Mouse (Mus musculus): ENCODE measurements around the gene Krt72. TPM values are rescaled to one million over a fixed set of nuclear protein-coding genes. Genes with fewer than 3 reads are reported as not detected.

The Krt72 gene
- not detected for total RNA-seq (2021)
- long read RNA-seq, experiment 1: 0 reads
- long read RNA-seq, experiment 2: 0 reads

DNA sequence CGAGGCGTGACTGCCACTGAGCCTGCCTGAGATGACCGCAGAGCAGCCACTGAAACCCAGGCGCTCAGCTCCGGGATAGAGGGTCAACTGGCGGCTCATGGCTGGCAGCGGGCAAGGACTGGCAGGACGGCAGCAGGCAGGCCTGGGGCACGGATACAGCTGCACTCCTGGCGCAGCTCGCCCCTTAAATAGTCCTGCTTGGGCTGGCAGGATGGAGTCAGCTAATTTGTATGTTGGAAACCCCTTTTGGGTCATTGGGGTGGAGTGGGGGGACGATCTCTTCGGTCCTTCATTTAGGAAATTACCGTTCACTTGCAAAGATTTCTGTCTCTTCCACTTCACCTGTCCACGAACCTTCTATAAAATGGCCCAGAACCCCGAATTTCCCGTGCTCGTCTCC, at the start of gene Krt72:
Krt72 (minus strand) TSS at position 101 of the 400 bp plus-strand sequence.
- DNase-seq (ENCODE audit: low spot score): no peak

DNA sequence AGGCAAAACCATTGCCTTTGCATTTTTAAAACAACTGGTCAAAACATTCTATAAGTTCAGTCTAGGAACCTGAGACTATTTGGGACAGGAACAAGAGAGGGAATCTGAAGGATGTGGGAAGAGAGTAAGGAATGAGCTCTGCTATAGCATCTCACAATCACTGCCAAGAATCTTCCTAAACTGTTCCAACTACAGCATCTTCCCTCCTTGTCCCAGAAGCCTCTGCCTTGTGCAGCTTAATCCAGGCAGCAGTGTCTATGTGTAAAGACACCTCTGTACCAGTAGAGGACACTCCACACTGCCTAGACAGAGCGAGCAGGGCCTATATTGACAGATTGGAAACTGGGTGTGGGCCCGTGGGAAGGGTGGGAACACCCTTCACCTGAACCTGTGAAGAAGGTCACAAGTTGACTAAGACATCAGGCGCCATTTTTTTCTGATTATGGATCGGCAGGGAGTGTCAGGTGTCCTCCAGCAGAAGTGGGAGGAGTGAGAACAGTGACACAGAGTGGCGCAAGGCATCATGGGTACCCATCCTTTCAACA, 48.6 kb upstream of the Krt72 start:
- DNase-seq (ENCODE audit: low spot score): no peak

DNA sequence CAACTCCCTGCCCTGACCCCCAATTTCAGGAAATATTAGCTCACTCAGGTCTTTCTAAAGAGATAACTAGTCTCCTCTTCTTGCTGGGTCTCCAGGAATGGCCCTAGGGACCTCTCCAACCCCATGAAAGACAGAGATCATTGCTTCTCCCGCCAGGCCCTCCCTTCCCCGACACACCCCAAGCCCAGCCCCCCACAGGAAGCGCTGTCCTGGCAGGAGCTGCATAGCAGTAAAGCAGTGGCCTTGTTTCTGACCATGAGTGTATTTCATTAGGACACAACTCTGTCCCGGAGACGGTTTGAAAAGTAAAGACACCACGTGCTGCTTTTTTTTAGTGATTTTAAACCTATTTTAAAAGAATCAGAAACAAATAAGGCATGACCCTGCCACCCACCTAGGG, 46.9 kb upstream of the Krt72 start:
- DNase-seq (ENCODE audit: low spot score): no peak

DNA sequence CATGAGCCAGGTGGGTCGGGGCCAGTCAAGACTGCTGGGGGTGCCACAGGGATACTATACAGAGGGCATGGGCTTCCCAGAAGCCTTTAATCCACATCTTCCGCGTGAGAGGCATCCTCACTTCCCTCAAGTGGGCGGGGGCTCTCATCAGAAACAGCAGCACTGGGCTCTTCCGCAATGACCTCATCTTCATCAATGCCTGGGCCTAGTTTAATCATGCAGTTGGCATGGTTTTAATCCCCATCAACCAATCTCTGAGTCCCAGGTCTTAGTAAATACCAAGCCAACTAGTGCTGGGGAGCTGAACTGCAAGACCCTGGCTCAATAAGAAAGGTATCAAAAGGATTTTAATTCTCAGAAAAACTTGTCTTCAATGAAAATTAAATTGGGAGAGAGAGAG, 43.2 kb upstream of the Krt72 start:
- no peak for DNase-seq (ENCODE audit: low spot score)

DNA sequence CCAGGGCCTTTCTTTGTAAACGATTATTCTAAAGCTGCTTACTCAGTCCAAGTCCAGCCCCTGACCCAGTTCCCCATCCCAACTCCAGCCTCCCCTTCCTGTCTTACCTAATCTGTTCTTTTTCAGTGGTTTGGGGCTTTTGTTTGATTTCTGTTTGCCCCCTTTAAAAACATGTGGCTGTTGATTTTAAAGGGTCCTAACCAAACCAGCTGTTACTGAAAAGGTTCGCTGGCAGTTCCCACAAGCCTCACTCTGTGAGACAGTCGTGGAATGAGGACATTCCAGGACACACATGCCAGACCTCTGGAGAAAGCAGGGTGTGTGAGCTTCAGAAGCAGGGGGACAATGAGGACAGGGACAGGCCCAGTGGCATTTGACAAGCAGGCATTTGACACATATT, 35.5 kb upstream of the Krt72 start:
- no peak for DNase-seq (ENCODE audit: low spot score)

DNA sequence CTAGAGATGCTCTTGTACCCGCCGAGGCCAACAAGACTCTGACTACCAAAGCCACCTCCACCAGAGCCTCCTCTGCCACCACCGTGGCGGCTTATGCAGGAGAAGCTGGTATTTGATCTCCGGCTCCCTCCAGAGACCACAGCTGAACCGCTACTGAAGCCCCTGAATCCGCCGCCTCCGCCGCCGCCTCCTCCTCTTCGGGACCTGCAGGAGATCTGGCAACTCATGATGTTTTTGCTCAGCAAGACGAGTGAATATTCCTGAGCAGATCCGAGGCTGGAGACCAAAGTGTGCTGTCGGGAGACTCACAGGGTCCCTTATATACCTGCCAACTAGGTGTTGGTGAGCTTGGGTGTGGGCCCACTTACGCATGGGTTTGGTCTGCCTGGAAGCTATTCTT, 31.6 kb upstream of the Krt72 start, which contains the start of gene Krt2:
Krt2 (minus strand) TSS at position 295 of the 400 bp plus-strand sequence.
- DNase-seq (ENCODE audit: low spot score): no peak

DNA sequence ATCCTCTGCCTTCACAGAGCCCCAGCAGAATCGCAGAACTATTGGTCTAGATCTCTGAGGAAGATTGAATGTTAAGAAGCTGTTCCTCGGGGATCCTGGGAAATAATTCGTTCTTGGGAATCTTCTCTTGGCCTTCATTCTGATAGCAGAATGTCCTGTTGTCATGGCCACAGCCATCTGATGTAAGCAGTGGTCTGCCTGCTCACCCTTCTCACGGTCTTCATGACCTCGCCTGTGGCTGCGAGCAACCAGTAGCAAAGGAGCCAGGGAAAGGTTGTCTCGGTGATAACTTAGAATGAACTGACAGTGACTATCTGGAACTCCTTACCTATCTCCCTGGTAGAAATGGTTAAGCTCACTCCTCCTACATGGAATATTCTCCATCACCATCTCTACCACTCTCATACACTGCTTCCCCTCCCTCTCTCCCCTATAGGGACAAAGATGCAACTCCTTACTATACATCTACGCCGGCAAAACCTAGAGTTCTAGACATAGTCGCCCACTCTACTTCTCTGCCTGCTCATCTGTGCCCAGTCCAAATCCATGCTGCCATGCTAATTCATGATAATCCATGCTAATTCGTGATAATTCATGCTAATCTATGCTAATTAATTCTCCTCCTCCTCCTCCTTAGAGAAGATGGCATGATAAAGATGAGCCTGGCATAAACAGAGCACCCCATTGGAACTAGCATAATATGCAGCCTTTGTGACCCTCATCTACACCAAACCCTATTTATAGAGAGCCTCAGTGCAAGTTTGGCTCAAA, 17.0 kb upstream of the Krt72 start:
- DNase-seq (ENCODE audit: low spot score): no peak

DNA sequence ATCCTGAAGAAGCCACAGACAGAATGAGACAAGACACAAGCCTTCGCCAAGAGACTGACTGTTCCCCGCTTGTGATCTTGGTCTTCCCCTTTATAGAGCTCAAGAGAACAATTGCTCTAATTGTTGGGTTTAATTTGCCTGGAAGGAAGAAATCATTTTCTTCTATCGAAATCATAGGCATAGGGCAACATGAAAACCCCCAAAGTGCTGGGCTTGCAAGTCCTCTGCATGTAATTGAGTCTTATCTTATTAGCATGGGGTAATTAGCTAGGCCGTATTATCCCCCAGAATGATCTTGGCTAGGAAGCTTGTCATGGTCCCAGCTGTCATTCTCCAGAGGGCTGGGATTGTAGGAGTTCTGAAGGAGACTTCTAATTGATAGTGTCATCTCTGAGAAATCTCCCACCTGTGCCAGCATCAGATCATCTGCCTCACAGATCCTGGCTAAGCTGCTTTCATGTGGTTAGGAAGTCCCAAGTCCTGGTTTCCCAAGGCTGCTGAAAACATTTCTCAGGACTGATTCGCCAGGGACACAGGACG, 16.1 kb upstream of the Krt72 start, which contains the start of gene Krt73:
Krt73 (minus strand) TSS at position 51 of the 540 bp plus-strand sequence.
- DNase-seq (ENCODE audit: low spot score): no peak

DNA sequence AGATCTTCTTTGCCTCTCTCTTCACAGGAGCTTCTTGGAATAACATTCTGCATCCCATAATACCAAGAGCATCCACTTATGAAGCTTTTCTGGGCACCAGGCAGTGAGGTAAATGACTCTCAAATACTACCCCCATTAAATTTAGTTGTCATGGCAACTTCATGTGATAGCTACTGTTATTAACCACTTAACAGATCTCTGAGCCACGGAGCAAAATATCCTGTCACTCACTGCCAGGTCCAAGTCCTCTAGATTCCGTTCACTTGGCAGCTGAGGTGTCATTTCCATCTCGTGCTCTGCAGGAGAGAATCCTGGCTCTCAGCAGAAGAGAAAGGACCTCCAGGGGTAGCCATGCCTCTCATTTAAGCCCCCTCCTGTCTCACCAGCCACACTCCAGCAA, 4.6 kb upstream of the Krt72 start:
- DNase-seq (ENCODE audit: low spot score): no peak

DNA sequence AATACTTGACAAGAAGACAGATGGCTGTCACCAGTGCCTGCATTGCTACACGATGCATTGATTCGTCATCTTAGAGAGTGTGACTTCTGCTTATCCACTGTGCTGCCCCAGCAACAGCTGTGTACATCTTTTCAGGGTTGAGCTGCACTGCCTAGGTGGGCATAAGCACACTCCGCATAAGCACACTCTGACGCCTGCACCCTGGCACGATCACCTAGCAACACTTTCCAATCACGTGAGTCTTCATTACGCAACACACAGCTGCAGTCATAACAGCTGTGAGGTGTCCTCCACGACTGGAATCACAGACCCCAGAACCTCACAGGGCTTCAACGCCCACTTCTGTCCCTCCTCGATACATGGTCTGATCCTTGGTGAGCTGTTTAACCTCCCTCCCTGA, 12.8 kb downstream of the Krt72 start:
- no peak for DNase-seq (ENCODE audit: low spot score)

DNA sequence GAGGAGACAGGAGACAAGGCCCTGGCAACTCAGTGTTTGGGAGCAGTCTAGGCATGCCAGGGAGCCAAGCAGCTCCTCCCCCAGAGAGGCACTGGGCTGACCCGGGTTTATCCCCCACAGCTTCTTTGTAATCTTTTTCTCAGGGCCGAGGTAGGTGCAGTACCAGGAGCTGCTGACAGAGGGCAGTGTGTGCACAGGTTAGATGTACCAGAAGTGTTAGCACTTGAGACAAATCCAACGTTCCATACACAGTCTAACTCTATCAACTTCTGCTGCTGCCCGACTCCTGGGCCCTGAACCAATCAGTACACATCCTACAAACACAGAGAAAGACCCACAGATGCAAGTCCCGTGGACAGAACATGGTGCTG, 13.6 kb downstream of the Krt72 start:
- peak; percentile 83 for DNase-seq (ENCODE audit: low spot score)

DNA sequence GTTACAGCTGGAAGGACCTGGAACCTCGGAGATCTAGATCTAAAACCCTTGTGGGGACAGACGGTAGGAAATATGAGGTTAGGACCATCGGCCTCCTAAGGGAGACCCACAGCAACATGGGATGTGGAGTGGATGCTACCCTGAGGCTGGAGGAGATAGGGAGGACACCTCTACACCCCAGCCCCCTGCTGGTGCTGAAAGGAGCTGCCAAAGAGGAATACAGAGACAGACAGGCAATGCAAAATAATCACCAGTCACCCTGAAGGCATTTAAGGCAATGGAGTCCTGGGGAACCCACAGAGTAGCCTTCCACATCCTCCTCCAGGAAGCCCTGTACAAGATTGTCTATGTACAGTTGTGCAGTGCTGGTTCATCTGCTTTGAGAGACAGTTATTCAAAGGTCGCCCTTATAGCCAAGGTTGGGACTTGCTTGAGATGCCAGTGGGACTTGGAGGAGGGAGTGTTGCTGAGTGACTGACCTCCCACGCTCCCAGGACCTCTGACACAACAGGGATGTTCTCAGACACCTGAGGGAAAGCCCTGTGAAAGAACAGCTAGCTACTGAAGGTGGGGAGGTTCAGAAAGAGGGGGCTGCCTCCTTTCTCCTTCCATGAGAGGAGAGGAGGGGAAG, 14.1 kb downstream of the Krt72 start:
- no peak for DNase-seq (ENCODE audit: low spot score)

DNA sequence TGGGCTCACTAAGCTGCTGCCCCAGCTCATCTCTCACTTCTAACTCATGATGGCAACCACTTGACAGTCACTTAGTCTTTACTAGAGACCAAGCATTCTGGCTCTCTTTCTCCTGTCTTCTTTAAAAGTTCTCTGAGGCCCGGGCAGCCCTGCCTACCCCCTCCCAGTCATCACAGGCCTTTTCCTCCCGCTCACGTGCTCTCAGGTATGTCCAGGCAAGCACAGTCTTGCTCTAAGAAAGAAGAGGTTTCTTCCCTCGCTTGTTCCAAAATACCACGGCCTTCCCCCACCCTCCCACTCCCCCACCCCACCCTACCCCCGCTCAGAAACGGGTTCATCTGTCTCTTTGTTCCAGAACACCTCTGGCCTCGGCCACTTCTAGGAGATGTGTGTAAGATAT, 16.0 kb downstream of the Krt72 start:
- no peak for DNase-seq (ENCODE audit: low spot score)

DNA sequence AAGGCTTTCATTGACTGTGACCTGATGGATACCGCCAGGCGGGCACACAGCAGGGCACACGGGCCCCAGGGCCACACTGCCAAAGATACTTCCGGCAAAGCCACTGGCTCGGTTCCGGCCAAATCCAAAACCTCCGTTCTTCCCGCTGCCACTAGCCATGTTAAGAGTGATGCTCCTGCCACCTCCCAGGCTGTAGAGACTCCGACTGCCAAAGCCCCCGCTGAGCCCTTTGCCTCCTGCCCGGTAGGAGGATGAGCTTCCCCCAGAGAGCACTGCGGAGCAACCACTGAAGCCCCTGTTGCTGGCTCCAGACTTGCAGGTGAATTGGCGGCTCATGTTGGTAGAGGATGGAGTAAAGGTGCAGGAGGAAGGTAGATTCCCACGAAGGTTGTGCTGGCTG, 43.5 kb downstream of the Krt72 start, which contains the start of gene Krt71:
Krt71 (minus strand) TSS at position 399 of the 400 bp plus-strand sequence.
- DNase-seq (ENCODE audit: low spot score): no peak

DNA sequence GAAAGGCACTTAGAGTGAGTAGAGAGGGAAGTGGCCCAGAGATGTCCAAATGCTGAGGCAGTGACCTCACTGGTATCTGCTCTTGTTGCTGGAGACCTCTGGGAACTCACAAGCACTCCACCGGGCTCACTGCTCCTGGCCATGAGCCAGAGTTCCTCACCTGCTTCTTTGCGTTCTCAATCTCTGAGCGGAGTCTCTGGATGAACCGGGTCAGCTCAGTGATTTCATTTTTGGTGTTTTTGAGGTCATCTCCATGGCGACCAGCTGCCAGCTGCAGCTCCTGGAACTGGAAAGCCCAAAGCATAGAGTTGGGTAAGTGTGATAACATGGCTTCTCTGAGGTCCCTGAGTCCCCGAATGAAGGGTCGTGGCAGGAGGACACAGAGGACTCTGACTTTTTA, 48.5 kb downstream of the Krt72 start:
- no peak for DNase-seq (ENCODE audit: low spot score)

DNA sequence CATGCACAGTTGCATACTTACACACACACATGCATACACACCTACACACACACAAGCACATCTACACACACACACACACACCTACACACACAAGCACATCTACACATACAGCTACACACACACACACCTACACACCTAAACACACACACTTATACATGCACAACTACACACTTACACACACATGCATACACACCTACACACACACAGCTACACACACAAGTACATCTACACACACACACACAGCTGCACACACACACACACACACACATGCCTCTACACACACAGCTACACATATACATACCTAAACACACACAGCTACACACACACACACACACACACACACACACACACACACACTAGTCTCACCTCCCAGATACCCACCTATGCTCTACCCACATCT, 55.6 kb downstream of the Krt72 start:
- DNase-seq (ENCODE audit: low spot score): no peak

Other genes with a start within 250 kb of the Krt72 start
- not detected for gene Krt82, start 235.8 kb downstream of the Krt72 start, total RNA-seq (2021)
- gene Krt90, start 223.5 kb downstream of the Krt72 start, total RNA-seq (2021): not detected
- gene Krt75, start 212.6 kb downstream of the Krt72 start, total RNA-seq (2021): not detected
- gene Gm5414, start 158.3 kb downstream of the Krt72 start, total RNA-seq (2021): not detected
- gene Gm5478, start 139.1 kb downstream of the Krt72 start, total RNA-seq (2021): not detected
- not detected for gene Krt6b, start 106.2 kb downstream of the Krt72 start, total RNA-seq (2021)
- gene Krt6a, start 92.2 kb downstream of the Krt72 start, total RNA-seq (2021): not detected
- gene Krt5, start 73.6 kb downstream of the Krt72 start, total RNA-seq (2021): under 1 TPM in 1 of 2 experiments, not detected in 1; 0.09 TPM
- under 1 TPM in 1 of 2 experiments, not detected in 1; 0.14 TPM for gene Krt71, start 43.4 kb downstream of the Krt72 start, total RNA-seq (2021)
- gene Krt73, start 15.9 kb upstream of the Krt72 start, total RNA-seq (2021): not detected
- gene Krt2, start 31.7 kb upstream of the Krt72 start, total RNA-seq (2021): not detected
- gene Krt1, start 64.3 kb upstream of the Krt72 start, total RNA-seq (2021): not detected
- not detected for gene Krt77, start 83.2 kb upstream of the Krt72 start, total RNA-seq (2021)
- gene Krt76, start 106.5 kb upstream of the Krt72 start, total RNA-seq (2021): not detected
- gene Krt4, start 138.3 kb upstream of the Krt72 start, total RNA-seq (2021): not detected
- under 1 TPM in 1 of 2 experiments, not detected in 1; 0.28 TPM for gene Krt79, start 153.9 kb upstream of the Krt72 start, total RNA-seq (2021)
- not detected for gene Krt78, start 167.8 kb upstream of the Krt72 start, total RNA-seq (2021)
- under 1 TPM; 0.16 to 0.21 TPM for gene Krt8, start 218.0 kb upstream of the Krt72 start, total RNA-seq (2021)
- 1 to 10 TPM in 1 of 2 experiments, under 1 TPM in 1; 0.48 to 1.1 TPM for gene Krt18, start 241.7 kb upstream of the Krt72 start, total RNA-seq (2021)

Data from gastrocnemius, adult 18-20 months (tissue).